Mouse (Mus musculus) C2C12 (cell line): ENCODE data around the gene Ncapd2. TPM values are rescaled to one million over a fixed set of nuclear protein-coding genes. Genes with fewer than 3 reads are reported as not detected.

Source experiments
- H3K27me3 ChIP-seq: one replicate; pipeline ENCODE4 v1.6.1; 2011; ENCODE audit not compliant: control insufficient read depth, insufficient read depth, insufficient read length
- H3K36me3 ChIP-seq: one replicate; pipeline ENCODE4 v1.6.1; 2011; ENCODE audit not compliant: control insufficient read depth, insufficient read depth
- H3K4me3 ChIP-seq: one replicate; pipeline ENCODE4 v1.5.1; 2011; ENCODE audit warnings: mild to moderate bottlenecking, control low read depth; ENCODE audit not compliant: poor library complexity, insufficient read depth, severe bottlenecking
- H3K79me2 ChIP-seq: one replicate; pipeline ENCODE4 v1.6.1; 2011; ENCODE audit not compliant: control insufficient read depth, insufficient read depth
- H3K79me3 ChIP-seq: one replicate; pipeline ENCODE4 v1.6.1; 2011; ENCODE audit warnings: low read depth, control low read depth
- H3ac ChIP-seq: one replicate; pipeline ENCODE3; 2011; ENCODE audit warnings: low read depth; ENCODE audit not compliant: control insufficient read depth, insufficient read length
- CEBPB ChIP-seq: IDR thresholded peaks from one replicate; pipeline ENCODE4 v1.6.1; 2011; ENCODE audit warnings: low read depth, mild to moderate bottlenecking, control low read depth, moderate library complexity
- CTCF ChIP-seq: IDR thresholded peaks from one replicate; pipeline ENCODE4 v1.5.1; 2011; ENCODE audit not compliant: control insufficient read depth, insufficient read depth, insufficient read length
- FOSL1 ChIP-seq: IDR thresholded peaks from one replicate; pipeline ENCODE4 v1.8.0; 2011; ENCODE audit warnings: mild to moderate bottlenecking, low read length; ENCODE audit not compliant: poor library complexity, insufficient read depth, severe bottlenecking
- MAX ChIP-seq: IDR thresholded peaks from one replicate; pipeline ENCODE4 v1.6.1; 2011; ENCODE audit warnings: mild to moderate bottlenecking, control low read depth
- MYOD1 ChIP-seq: IDR thresholded peaks from one replicate; pipeline ENCODE4 v1.6.1; 2011; ENCODE audit warnings: low read depth; ENCODE audit not compliant: control insufficient read depth, insufficient read length
- MYOG ChIP-seq: IDR thresholded peaks from one replicate; pipeline ENCODE4 v1.6.1; 2011; ENCODE audit not compliant: control insufficient read depth, insufficient read length; ENCODE audit errors: extremely low read depth
- USF1 ChIP-seq: IDR thresholded peaks from one replicate; pipeline ENCODE4 v1.6.1; 2011; ENCODE audit warnings: low read depth, mild to moderate bottlenecking, control low read depth, moderate library complexity
- polyA plus RNA-seq: library from polyadenylated mRNA; unstranded; fragments of >200 nt; fragmentation: generic; extraction: Trizol; gene quantifications from one replicate; pipeline ENCODE4 v1.2.1, GENCODE M21; 2012; ENCODE audit warnings: missing spikeins

Gene Ncapd2
- polyA plus RNA-seq, 1 experiment: 78.7 TPM

DNA sequence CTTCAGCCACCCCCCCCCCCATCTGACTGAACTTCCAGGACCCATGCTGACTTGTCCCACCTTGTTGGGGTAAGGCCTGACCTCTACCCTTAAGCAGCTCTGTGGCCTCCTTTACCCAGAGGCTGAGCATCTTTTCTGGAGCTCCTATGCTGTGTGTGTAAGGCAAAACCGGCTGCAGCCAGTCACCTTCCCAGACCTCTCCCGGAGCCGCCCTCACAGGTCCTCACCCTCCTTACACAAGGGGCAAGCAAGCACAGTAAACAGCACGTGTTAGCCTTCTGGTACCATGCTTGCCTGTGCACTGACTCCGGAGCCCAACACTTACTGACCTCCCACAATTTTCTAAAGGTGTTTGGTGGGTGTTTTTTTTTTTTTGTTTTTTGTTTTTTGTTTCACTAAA, 16.0 kb downstream of the Ncapd2 start:
- no peaks in the 10 kb centered on the region for H3K27me3 ChIP-seq
- H3ac ChIP-seq: no peak overlapping the region
- no peak overlapping the region for H3K4me3 ChIP-seq
- no peak for TF ChIP-seq USF1
- no peak for TF ChIP-seq FOSL1
- no peak for TF ChIP-seq CEBPB
- no peak for TF ChIP-seq CTCF
- no peak for TF ChIP-seq MYOD1
- no peak for TF ChIP-seq MYOG
- no peak for TF ChIP-seq MAX
- no peaks in the 10 kb centered on the region for H3K79me2 ChIP-seq
- H3K36me3 ChIP-seq: peaks cover 83% of the 10 kb centered on the region
- no peaks in the 10 kb centered on the region for H3K79me3 ChIP-seq

- H3K79me3 ChIP-seq: no peaks in the 10 kb centered on the region
- H3ac ChIP-seq: no peak overlapping the region
- no peaks in the 10 kb centered on the region for H3K27me3 ChIP-seq
- no peaks in the 10 kb centered on the region for H3K79me2 ChIP-seq
- H3K4me3 ChIP-seq: no peak overlapping the region
- peaks cover 84% of the 10 kb centered on the region for H3K36me3 ChIP-seq
- TF ChIP-seq CTCF (no peak), USF1 (no peak), MYOG (no peak), MYOD1 (no peak), FOSL1 (no peak), MAX (no peak), CEBPB (no peak)
Observed at GRCm38 (mm10) chr6:125173256-125173655, 18.2 kb downstream of the Ncapd2 start.

DNA sequence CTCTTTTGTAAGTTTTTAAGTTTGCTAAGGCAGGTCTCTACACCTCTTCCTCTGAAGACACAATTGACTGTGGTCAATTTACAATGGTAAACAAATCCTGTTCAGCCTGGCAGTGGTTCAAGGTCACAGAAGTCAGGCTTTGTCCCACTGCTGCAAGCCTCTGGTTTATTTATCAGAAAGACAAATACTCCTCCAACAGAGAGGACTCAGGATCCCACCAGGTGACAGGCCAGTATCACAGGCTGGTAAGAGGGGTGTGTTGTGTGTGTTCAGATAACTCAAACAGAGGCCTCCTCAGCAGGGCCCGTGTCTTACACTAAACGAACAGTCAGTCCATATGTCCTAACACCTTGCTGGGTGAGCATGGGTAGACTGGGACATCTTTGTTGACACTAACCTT, 19.0 kb downstream of the Ncapd2 start:
- Histone ChIP-seq H3K79me2 (no peaks in the 10 kb centered on the region), H3K27me3 (no peaks in the 10 kb centered on the region), H3K79me3 (no peaks in the 10 kb centered on the region), H3ac (no peak overlapping the region), H3K4me3 (no peak overlapping the region), H3K36me3 (peaks cover 84% of the 10 kb centered on the region)
- TF ChIP-seq MAX (no peak), FOSL1 (no peak), USF1 (no peak), MYOD1 (no peak), CEBPB (no peak), CTCF (no peak), MYOG (no peak)

GRCm38 (mm10) chr6:125170194-125170593, 21.3 kb downstream of the Ncapd2 start:
- H3ac ChIP-seq: no peak overlapping the region
- TF ChIP-seq MYOD1: no peak
- TF ChIP-seq USF1: no peak
- no peak for TF ChIP-seq CTCF
- no peak for TF ChIP-seq MYOG
- no peak for TF ChIP-seq MAX
- TF ChIP-seq FOSL1: no peak
- TF ChIP-seq CEBPB: no peak
- no peaks in the 10 kb centered on the region for H3K27me3 ChIP-seq
- peaks cover 1% of the 10 kb centered on the region for H3K79me3 ChIP-seq
- H3K36me3 ChIP-seq: peaks cover 69% of the 10 kb centered on the region
- H3K4me3 ChIP-seq: no peak overlapping the region
- H3K79me2 ChIP-seq: peaks cover 14% of the 10 kb centered on the region

- no peaks in the 10 kb centered on the region for H3K27me3 ChIP-seq
- peaks cover 35% of the 10 kb centered on the region for H3K79me2 ChIP-seq
- H3K36me3 ChIP-seq: peaks cover 72% of the 10 kb centered on the region
- TF ChIP-seq CEBPB: no peak
- TF ChIP-seq MYOD1: no peak
- TF ChIP-seq MAX: no peak
- no peak for TF ChIP-seq USF1
- no peak for TF ChIP-seq FOSL1
- TF ChIP-seq MYOG: no peak
- TF ChIP-seq CTCF: no peak
- peaks cover 21% of the 10 kb centered on the region for H3K79me3 ChIP-seq
- H3ac ChIP-seq: no peak overlapping the region
- H3K4me3 ChIP-seq: no peak overlapping the region
Observed at GRCm38 (mm10) chr6:125168086-125168485, 23.4 kb downstream of the Ncapd2 start.

- no peaks in the 10 kb centered on the region for H3K27me3 ChIP-seq
- no peak for TF ChIP-seq MYOG
- no peak for TF ChIP-seq FOSL1
- TF ChIP-seq MYOD1: no peak
- TF ChIP-seq USF1: no peak
- TF ChIP-seq CEBPB: no peak
- TF ChIP-seq MAX: no peak
- no peak for TF ChIP-seq CTCF
- H3K4me3 ChIP-seq: peak overlapping the region; percentile 98
- H3ac ChIP-seq: peak overlapping the region; percentile 42
- peaks cover 44% of the 10 kb centered on the region for H3K79me2 ChIP-seq
- H3K79me3 ChIP-seq: peaks cover 26% of the 10 kb centered on the region
- H3K36me3 ChIP-seq: peaks cover 72% of the 10 kb centered on the region
Observed at GRCm38 (mm10) chr6:125166861-125167650, 24.4 kb downstream of the Ncapd2 start.
